Mouse (Mus musculus) heart, postnatal 4 days (tissue): ENCODE data around the gene Ostf1. TPM values are rescaled to one million over a fixed set of nuclear protein-coding genes. Genes with fewer than 3 reads are reported as not detected.
"Not testable (repeated sequence)": the region's sequence is repeated elsewhere in the genome, so short reads cannot be mapped to it uniquely, and the experiment has no call there.

Source experiments
- DNase-seq: peaks from one replicate; pipeline ENCODE4 v3.0.0; 2021
- total RNA-seq, 2 experiments: library from RNA; stranded (reverse); gene quantifications; 2 replicates each; pipeline ENCODE4 v1.2.3; 2021

The Ostf1 gene
- total RNA-seq, 2 experiments from 2014 or later: 52.2 to 53.5 TPM

DNA sequence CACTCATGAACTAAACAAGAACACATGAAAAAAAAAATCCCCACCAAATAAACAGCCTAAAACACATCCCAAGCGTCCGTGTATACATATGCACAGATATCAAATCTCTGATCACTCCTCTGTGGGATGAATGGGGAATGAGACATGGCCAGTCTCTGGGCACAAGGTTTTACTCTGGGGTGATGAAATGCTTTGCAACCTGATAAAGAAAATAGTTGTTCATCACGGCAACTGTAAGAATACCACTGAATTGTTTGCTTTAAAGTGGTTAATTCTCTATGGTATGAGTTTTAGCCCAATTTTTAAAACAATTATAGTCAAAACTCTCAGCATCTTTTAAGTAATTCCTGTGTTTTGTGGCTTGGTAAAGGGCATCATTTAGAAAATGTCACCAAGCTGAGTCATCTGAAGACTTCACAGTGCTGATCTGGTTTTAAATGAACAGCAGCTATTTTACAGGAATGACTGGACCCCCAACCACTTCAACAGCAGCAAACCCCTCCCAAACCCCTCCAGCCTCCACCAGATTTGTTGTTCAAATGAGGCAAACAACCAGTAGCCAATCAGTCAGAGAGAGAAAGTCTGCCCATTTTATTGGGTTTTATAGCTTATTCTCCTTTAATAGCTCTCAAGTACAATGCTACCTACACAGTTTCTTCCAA is 33.2 kb downstream of the Ostf1 start:
- no peak for DNase-seq

DNA sequence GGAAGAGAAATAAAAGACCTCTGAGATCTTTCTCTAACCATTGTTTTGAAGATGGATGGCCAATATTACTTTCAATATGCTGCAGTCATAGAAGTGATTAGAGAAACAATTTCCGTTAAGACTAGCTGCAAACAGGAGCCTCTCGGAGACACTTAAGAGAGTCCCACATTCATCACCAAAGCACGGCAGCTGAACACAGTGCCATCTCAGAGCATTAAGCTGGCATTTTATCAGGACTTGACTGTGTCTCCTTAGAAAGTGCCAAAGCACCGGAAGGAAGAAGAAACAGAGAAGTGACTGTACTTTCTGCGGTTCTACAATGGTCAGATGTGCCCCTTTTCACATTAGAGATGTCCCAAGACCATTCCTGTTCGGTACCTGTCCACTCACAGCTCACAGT is 33.9 kb downstream of the Ostf1 start:
- DNase-seq: no peak

- DNase-seq: no peak
Measured at GRCm38 (mm10) chr19:18596876-18597275, 34.7 kb downstream of the Ostf1 start.

GRCm38 (mm10) chr19:18593722-18594121 is 37.9 kb downstream of the Ostf1 start:
- DNase-seq: no peak

- no peak for DNase-seq
Measured at GRCm38 (mm10) chr19:18592919-18593318, 38.7 kb downstream of the Ostf1 start.

DNA sequence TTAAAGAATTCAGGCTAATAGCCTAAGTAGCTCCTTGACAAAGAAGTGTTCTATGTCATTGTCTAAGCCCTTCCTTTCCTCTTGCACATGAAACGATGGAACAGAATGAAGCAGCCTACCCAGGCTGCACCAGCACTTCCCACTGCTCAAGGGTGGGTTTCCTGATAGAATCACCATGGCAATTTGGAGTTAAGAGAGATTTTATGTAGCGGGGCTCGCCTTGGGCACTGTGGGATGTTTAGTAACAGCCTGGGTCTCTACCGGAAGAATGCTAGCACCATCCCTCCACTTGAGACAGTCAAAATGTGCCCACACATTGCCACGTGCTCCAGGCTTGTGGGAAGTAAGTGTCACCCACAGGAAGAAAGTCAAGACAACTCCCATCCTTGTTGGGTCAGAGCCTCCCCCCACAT is 40.7 kb downstream of the Ostf1 start:
- DNase-seq: no peak

DNA sequence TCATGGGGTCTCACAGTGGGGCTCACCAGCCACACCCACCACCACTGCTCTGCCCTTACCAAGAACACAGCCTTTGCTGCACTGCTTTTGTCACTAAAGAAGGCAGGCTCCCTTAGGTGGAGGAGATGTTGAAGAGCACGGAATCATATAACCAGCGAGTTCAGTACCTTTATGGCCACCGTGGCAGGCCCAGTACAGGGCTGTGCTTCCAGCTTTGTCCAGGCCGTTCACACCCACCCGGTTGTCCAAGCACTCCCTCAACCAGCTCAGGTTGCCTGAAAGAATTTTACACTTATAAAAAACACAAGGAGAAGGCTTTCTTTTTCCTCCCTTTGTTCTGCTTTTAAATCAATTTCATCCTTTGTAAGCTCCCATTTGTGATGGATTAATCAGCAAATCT is 41.4 kb downstream of the Ostf1 start:
- no peak for DNase-seq

GRCm38 (mm10) chr19:18589276-18589675 is 42.3 kb downstream of the Ostf1 start:
- DNase-seq: no peak

DNA sequence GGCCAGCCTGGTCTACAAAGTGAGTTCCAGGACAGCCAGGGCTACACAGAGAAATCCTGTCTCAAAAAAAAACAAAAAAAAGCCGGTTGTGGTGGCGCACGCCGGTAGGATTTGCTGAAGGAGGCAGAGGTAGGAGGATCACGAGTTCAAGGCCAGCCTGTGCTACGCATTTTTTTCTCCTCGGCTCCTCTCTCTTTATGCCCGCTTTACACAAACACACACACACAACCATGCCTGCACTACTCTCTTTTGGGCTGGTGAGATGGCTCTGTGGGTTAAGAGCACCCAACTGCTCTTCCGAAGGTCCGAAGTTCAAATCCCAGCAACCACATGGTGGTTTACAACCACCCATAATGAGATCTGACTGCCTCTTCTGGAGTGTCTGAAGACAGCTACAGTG is 42.8 kb downstream of the Ostf1 start:
- not testable (repeated sequence) for DNase-seq

- no peak for DNase-seq
Measured at GRCm38 (mm10) chr19:18588243-18588642, 43.4 kb downstream of the Ostf1 start.

DNA sequence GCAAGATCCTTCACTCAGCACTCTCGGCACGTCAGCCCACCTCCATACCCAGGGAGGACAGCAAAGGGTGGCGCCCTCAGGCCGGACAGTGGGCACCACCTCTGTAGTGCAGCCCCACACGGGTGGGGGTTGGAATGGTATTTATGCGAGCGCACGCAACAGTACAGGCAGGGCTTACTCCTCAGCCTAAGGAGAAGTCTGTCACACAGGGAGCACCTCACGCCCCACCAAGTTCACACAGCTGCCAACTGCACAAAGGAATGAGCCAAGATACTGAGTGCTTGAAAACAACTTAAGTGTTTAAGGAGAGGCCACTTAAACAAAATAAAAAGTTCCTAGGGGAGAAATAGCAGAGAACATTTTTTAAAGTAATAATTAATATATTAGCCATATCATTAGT is 44.5 kb downstream of the Ostf1 start:
- DNase-seq: no peak

- DNase-seq: no peak
Measured at GRCm38 (mm10) chr19:18584621-18585020, 47.0 kb downstream of the Ostf1 start.

- no peak for DNase-seq
Measured at GRCm38 (mm10) chr19:18583706-18584105, 47.9 kb downstream of the Ostf1 start.

GRCm38 (mm10) chr19:18582887-18583286 is 48.7 kb downstream of the Ostf1 start:
- DNase-seq: no peak

GRCm38 (mm10) chr19:18582226-18582625 is 49.4 kb downstream of the Ostf1 start:
- no peak for DNase-seq

GRCm38 (mm10) chr19:18581046-18581445 is 50.6 kb downstream of the Ostf1 start:
- no peak for DNase-seq

- DNase-seq: no peak
Measured at GRCm38 (mm10) chr19:18579012-18579358, 52.6 kb downstream of the Ostf1 start.

DNA sequence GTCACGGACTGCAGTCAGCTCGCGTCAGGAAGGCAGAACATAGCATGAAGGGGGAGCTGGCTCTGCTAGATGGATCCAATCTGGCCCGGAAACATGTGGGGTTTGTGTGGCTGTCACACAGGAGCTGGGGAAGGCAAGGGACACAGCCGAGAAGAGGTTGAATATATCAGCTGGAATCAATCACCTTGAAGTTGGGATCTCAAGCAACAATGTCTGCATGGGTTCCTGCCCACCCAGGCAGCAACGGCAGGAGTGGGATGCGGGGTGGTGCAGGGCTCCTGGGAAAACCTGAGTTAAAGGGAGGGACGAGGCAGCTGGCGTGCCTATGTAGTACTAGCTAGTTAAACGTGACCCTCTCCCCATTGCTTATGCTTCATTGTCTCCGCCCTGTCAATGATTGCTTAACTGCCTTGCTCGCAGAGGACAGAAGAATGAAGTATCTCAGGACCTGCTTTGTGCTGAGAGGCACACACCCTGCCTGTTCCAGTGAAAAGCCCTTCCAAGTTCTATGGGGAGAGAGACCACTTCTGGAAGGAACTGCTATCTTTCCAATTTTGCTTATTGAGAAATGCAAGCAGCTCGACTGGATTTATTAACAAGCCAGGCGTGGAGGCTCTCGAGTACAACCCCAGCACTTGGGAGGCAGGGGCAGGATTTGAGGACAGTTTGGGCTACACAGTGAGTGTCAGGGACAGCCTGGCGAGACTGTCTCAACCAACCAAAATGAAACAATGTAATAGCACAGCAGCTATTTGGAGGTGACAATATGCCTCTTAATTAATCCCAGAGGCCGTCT is 53.2 kb downstream of the Ostf1 start:
- DNase-seq: no peak

- no peak for DNase-seq
Measured at GRCm38 (mm10) chr19:18577348-18577747, 54.3 kb downstream of the Ostf1 start.

GRCm38 (mm10) chr19:18575891-18576290 is 55.7 kb downstream of the Ostf1 start:
- no peak for DNase-seq

GRCm38 (mm10) chr19:18573907-18574306 is 57.7 kb downstream of the Ostf1 start:
- DNase-seq: no peak

DNA sequence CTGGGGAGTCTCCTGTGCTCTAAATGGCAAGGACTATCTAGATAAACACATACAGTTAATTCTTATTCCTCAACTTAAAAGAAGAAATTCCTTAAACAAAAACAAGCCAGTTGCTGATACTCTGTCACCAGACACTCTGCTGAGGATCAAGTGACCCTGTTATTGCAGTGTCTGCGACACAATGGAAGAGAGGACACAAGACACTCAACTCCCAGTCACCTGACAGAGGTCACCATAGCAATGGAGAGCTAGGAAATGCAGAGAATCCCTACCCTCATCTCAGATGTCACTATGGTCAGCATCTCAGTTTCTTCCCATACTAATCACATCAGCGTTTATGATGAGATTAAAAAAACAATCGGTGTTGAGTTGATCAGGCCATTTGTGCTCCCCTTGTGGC is 58.2 kb downstream of the Ostf1 start:
- no peak for DNase-seq

DNA sequence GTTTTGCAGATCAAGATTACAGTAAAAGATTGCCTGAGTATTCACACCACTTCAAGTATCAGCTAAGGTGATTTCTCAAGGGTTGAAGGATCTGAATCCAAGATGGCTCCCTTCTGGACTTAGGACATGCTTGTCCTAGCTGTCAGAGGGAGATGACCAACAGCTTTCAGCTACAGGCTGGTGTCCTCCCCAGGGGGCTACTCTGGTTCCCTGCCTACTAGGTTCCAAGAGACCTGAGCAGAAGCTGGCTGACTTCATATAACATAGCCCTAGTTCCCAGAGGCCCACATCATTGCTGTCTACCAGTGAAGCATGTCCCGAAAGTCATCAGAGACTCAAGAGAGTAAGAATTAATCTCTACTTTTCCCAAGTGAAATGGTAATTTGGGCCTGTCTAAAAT is 62.1 kb downstream of the Ostf1 start:
- no peak for DNase-seq

- no peak for DNase-seq
Measured at GRCm38 (mm10) chr19:18568828-18569430, 62.7 kb downstream of the Ostf1 start.
